Mouse (Mus musculus) MEL (cell line): ENCODE measurements around the gene Tnik. TPM values are rescaled to one million over a fixed set of nuclear protein-coding genes. Genes with fewer than 3 reads are reported as not detected.

ENCODE experiments used
- DNase-seq: peaks from one replicate; pipeline ENCODE4 v3.0.0; 2011; ENCODE audit warnings: low read depth, low spot score
- H3K27ac ChIP-seq: 2 replicates; pipeline ENCODE4 v1.5.1; 2012; ENCODE audit warnings: low read depth, mild to moderate bottlenecking, control low read depth, low read length, moderate library complexity; ENCODE audit not compliant: control insufficient read depth
- H3K27me3 ChIP-seq, 2 experiments: fragments of 150-350 bp in 1 of 2; sonication (generic) in 1 of 2; 2 replicates each; pipeline ENCODE4 v1.6.1; 2012; ENCODE audit warnings: low read length in 2 of 2, mild to moderate bottlenecking in 2 of 2, improper control_type of control experiment in 1 of 2, moderate library complexity in 1 of 2; ENCODE audit not compliant: insufficient read depth in 2 of 2, control insufficient read depth in 1 of 2
- H3K36me3 ChIP-seq, 2 experiments: 2 replicates each; pipeline ENCODE4 v1.6.1; 2012 to 2014; ENCODE audit warnings: low read length in 2 of 2, improper control_type of control experiment in 1 of 2, inconsistent platforms in 1 of 2, mild to moderate bottlenecking in 1 of 2; ENCODE audit not compliant: insufficient read depth in 2 of 2, control insufficient read depth in 1 of 2
- H3K4me1 ChIP-seq, 2 experiments: fragments of 150-350 bp in 1 of 2; sonication (generic) in 1 of 2; 2 replicates each; pipeline ENCODE4 v1.6.1; 2012; ENCODE audit warnings: low read length in 2 of 2, improper control_type of control experiment in 1 of 2, mild to moderate bottlenecking in 1 of 2; ENCODE audit not compliant: insufficient read depth in 2 of 2, control insufficient read depth in 1 of 2
- H3K4me3 ChIP-seq, 2 experiments: fragments of 150-350 bp in 1 of 2; sonication (generic) in 1 of 2; 2 replicates each; pipeline ENCODE4 v1.5.1; 2012; ENCODE audit warnings: low read depth in 2 of 2, low read length in 2 of 2, mild to moderate bottlenecking in 2 of 2, moderate library complexity in 2 of 2, control low read depth in 1 of 2, improper control_type of control experiment in 1 of 2; ENCODE audit not compliant: control insufficient read depth in 1 of 2, insufficient read depth in 1 of 2
- H3K79me2 ChIP-seq: 2 replicates; pipeline ENCODE4 v1.6.1; 2012; ENCODE audit warnings: mild to moderate bottlenecking, low read length, moderate library complexity; ENCODE audit not compliant: control insufficient read depth, poor library complexity, insufficient read depth
- H3K9ac ChIP-seq: 2 replicates; pipeline ENCODE4 v1.6.1; 2012; ENCODE audit warnings: low read depth, mild to moderate bottlenecking, control low read depth, low read length, moderate library complexity; ENCODE audit not compliant: control insufficient read depth, poor library complexity, severe bottlenecking
- H3K9me3 ChIP-seq: fragments of 150-350 bp; sonication (generic); replicated peaks from 2 replicates; pipeline ENCODE4 v1.6.1; 2012; ENCODE audit warnings: mild to moderate bottlenecking, low read length, improper control_type of control experiment, moderate library complexity; ENCODE audit not compliant: insufficient read depth
- BHLHE40 ChIP-seq: IDR thresholded peaks from 2 replicates; pipeline ENCODE4 v1.6.1; 2012; ENCODE audit warnings: low read depth, mild to moderate bottlenecking, inconsistent platforms, low read length, improper control_type of control experiment, borderline replicate concordance
- ELF1 ChIP-seq: IDR thresholded peaks from 2 replicates; pipeline ENCODE4 v1.6.1; 2014; ENCODE audit warnings: low read depth, mild to moderate bottlenecking, inconsistent platforms, low read length, improper control_type of control experiment, moderate library complexity
- EP300 ChIP-seq, 2 experiments: IDR thresholded peaks; 2 replicates each; pipeline ENCODE4 v1.6.1; 2011; ENCODE audit warnings: improper control_type of control experiment in 2 of 2, low read length in 2 of 2, low read depth in 1 of 2, mild to moderate bottlenecking in 1 of 2
- ETS1 ChIP-seq: IDR thresholded peaks from 2 replicates; pipeline ENCODE4 v1.6.1; 2012; ENCODE audit warnings: low read depth, mild to moderate bottlenecking, inconsistent platforms, low read length, improper control_type of control experiment, moderate library complexity
- GABPA ChIP-seq: IDR thresholded peaks from 2 replicates; pipeline ENCODE4 v1.6.1; 2012; ENCODE audit warnings: low read depth, mild to moderate bottlenecking, inconsistent platforms, low read length, improper control_type of control experiment, moderate library complexity
- GATA1 ChIP-seq: IDR thresholded peaks from 2 replicates; pipeline ENCODE4 v1.6.1; 2011; ENCODE audit warnings: low read depth, low read length, improper control_type of control experiment
- HCFC1 ChIP-seq: IDR thresholded peaks from 2 replicates; pipeline ENCODE4 v1.6.1; 2012; ENCODE audit warnings: low read depth, mild to moderate bottlenecking, inconsistent platforms, low read length, improper control_type of control experiment, moderate library complexity
- JUND ChIP-seq: IDR thresholded peaks from 2 replicates; pipeline ENCODE4 v1.6.1; 2011; ENCODE audit warnings: low read depth, mild to moderate bottlenecking, improper control_type of control experiment, low read length
- KAT2A ChIP-seq: conservative IDR thresholded peaks from 2 replicates; pipeline ENCODE4 v1.6.1; 2012; ENCODE audit warnings: low read depth, low read length, improper control_type of control experiment, inconsistent platforms
- MAX ChIP-seq: IDR thresholded peaks from 2 replicates; pipeline ENCODE4 v1.6.1; 2011; ENCODE audit warnings: low read length, improper control_type of control experiment
- MAZ ChIP-seq: IDR thresholded peaks from 2 replicates; pipeline ENCODE4 v1.6.1; 2012; ENCODE audit warnings: low read depth, mild to moderate bottlenecking, inconsistent platforms, low read length, improper control_type of control experiment
- MXI1 ChIP-seq: IDR thresholded peaks from 2 replicates; pipeline ENCODE4 v1.6.1; 2011; ENCODE audit warnings: mild to moderate bottlenecking, low read depth, low read length, improper control_type of control experiment
- MYB ChIP-seq: IDR thresholded peaks from 2 replicates; pipeline ENCODE4 v1.6.1; 2011; ENCODE audit warnings: mild to moderate bottlenecking, low read depth, low read length, improper control_type of control experiment
- MYC ChIP-seq: IDR thresholded peaks from 2 replicates; pipeline ENCODE4 v1.6.1; 2011; ENCODE audit warnings: low read depth, mild to moderate bottlenecking, low read length, improper control_type of control experiment, moderate library complexity
- NELFE ChIP-seq: IDR thresholded peaks from 2 replicates; pipeline ENCODE4 v1.6.1; 2011; ENCODE audit warnings: low read depth, low read length, improper control_type of control experiment
- NRF1 ChIP-seq: IDR thresholded peaks from 2 replicates; pipeline ENCODE4 v1.6.1; 2014; ENCODE audit warnings: low read depth, mild to moderate bottlenecking, inconsistent platforms, low read length, improper control_type of control experiment, moderate library complexity; ENCODE audit not compliant: poor library complexity, insufficient read depth, severe bottlenecking
- POLR2AphosphoS2 ChIP-seq: IDR thresholded peaks from 2 replicates; pipeline ENCODE4 v1.6.1; 2011; ENCODE audit warnings: low read length, improper control_type of control experiment
- POLR2AphosphoS5 ChIP-seq: IDR thresholded peaks from 2 replicates; pipeline ENCODE4 v1.6.1; 2012; ENCODE audit warnings: low read depth, borderline replicate concordance, mild to moderate bottlenecking, inconsistent platforms, low read length, moderate library complexity, mixed read lengths
- SMC3 ChIP-seq: IDR thresholded peaks from 2 replicates; pipeline ENCODE4 v1.6.1; 2011; ENCODE audit warnings: low read depth, low read length, improper control_type of control experiment
- TAL1 ChIP-seq: IDR thresholded peaks from 2 replicates; pipeline ENCODE4 v1.6.1; 2012; ENCODE audit warnings: mild to moderate bottlenecking, inconsistent platforms, low read length, moderate library complexity, mixed read lengths
- TCF12 ChIP-seq: IDR thresholded peaks from 2 replicates; pipeline ENCODE4 v1.6.1; 2014; ENCODE audit warnings: low read depth, mild to moderate bottlenecking, inconsistent platforms, low read length, improper control_type of control experiment, moderate library complexity
- USF1 ChIP-seq: IDR thresholded peaks from 2 replicates; pipeline ENCODE4 v1.6.1; 2014; ENCODE audit warnings: low read depth, mild to moderate bottlenecking, inconsistent platforms, low read length, improper control_type of control experiment, moderate library complexity
- USF2 ChIP-seq, 2 experiments: IDR thresholded peaks; 2 replicates each; pipeline ENCODE4 v1.6.1; 2011 to 2012; ENCODE audit warnings: improper control_type of control experiment in 2 of 2, low read length in 2 of 2, borderline replicate concordance in 1 of 2, inconsistent platforms in 1 of 2, low read depth in 1 of 2, mild to moderate bottlenecking in 1 of 2; ENCODE audit not compliant: insufficient read depth in 1 of 2
- ZC3H11A ChIP-seq: IDR thresholded peaks from 2 replicates; pipeline ENCODE4 v1.6.1; 2012; ENCODE audit warnings: low read depth, mild to moderate bottlenecking, inconsistent platforms, low read length, improper control_type of control experiment
- ZKSCAN1 ChIP-seq: IDR thresholded peaks from 2 replicates; pipeline ENCODE4 v1.6.1; 2012; ENCODE audit warnings: low read depth, mild to moderate bottlenecking, inconsistent platforms, low read length, improper control_type of control experiment, moderate library complexity
- polyA plus RNA-seq, 2 experiments: library from polyadenylated mRNA; stranded (reverse) in 1 of 2; unstranded in 1 of 2; fragments of >175 nt in 1 of 2; fragments of >200 nt in 1 of 2; gene quantifications; 2 replicates each; pipeline versions ENCODE4 v1.2.1 to v1.2.4; 2012; ENCODE audit warnings: low replicate concordance in 2 of 2, low read depth in 1 of 2; ENCODE audit not compliant: insufficient read length in 2 of 2, insufficient read depth in 1 of 2, missing spikeins in 1 of 2
- total RNA-seq: library from RNA; depleted of rRNA; stranded (reverse); fragments of 300-350 nt; gene quantifications from 2 replicates; pipeline ENCODE4 v1.2.3, GENCODE M21; 2012

Tnik gene
- total and polyA plus RNA-seq, 3 experiments: 9.9 to 78.4 (median 13.6) TPM

DNA sequence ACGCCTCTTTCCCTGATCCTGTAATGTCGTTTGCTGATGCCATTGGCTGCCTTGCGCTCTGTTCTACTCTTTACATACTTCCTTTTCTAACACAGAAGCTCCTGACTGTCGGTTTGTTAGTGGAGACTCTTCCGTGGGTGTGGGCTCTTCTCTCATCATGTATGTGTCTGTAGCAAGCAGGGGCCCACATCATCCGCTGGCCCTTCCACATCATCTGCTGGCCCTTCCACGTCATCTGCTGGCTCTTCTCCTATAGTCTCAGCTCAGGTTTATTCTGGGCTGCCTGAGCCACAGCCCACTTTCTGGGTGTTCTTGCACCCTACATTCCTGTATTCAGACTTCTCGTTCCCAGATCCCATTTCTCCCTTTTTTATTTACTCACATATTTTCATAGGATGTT, 58.6 kb downstream of the Tnik start:
- Histone ChIP-seq H3K36me3 (no peaks in the 10 kb centered on the region), H3K9ac (no peak overlapping the region), H3K79me2 (0 out of 2 replicates have a peak, but pooled peaks cover 1% of the 10 kb centered on the region), H3K27ac (no peak overlapping the region), H3K9me3 (no peaks in the 10 kb centered on the region), H3K4me3 (no peak overlapping the region), H3K4me1 (no peaks in the 10 kb centered on the region; a peak in 1 of 4 replicates), H3K27me3 (no peaks in the 10 kb centered on the region)
- DNase-seq: no peak
- TF ChIP-seq EP300 (IDR thresholded peaks at IDR 0.05; ENCODE audit: low read depth in 1 of 2, low read length in 2 of 2) (no peak), USF1 (no peak), ZC3H11A (no peak), MAZ (no peak), MYB (no peak), GABPA (no peak), SMC3 (no peak), ZKSCAN1 (no peak), MYC (no peak)

- no peaks in the 10 kb centered on the region for H3K27me3 ChIP-seq
- no peak overlapping the region for H3K4me3 ChIP-seq
- no peaks in the 10 kb centered on the region for H3K36me3 ChIP-seq
- no peak overlapping the region for H3K9ac ChIP-seq
- no peak overlapping the region for H3K27ac ChIP-seq
- H3K79me2 ChIP-seq: 0 out of 2 replicates have a peak, but pooled peaks cover 1% of the 10 kb centered on the region
- TF ChIP-seq ETS1 (no peak), ELF1 (no peak), POLR2AphosphoS2 (no peak)
- H3K9me3 ChIP-seq: no peaks in the 10 kb centered on the region
- H3K4me1 ChIP-seq: no peaks in the 10 kb centered on the region; a peak in 1 of 4 replicates
- DNase-seq: no peak
Measured at GRCm38 (mm10) chr3:28325613-28326233, 62.7 kb downstream of the Tnik start.

DNA sequence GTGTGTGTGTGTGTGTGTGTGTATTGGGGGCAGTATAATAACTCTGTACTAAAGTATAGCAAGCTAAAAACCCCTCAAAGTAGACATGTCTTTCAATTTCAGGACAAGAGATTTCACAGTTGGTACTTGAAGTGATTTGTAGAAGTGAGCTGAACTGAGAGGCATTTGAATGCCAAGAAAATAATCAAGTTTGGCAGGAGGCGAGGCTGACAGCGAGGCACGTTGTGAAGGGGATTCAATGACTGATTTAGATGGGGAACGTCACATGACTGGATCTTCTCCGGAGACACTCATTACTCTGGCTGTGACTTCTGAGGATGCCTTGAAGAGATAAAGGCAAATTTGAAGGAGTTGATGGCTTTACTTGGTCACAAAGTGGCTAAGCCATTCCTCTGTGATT, 69.3 kb downstream of the Tnik start:
- Histone ChIP-seq H3K4me1 (no peaks in the 10 kb centered on the region), H3K79me2 (no peaks in the 10 kb centered on the region), H3K9ac (no peak overlapping the region), H3K27me3 (no peaks in the 10 kb centered on the region), H3K36me3 (no peaks in the 10 kb centered on the region; a peak in 1 of 4 replicates), H3K9me3 (no peaks in the 10 kb centered on the region), H3K4me3 (no peak overlapping the region), H3K27ac (no peak overlapping the region)
- TF ChIP-seq TCF12 (no peak), NRF1 (no peak), MXI1 (no peak), TAL1 (no peak), USF2 (IDR thresholded peaks at IDR 0.05; ENCODE audit: borderline replicate concordance in 1 of 2, insufficient read depth in 1 of 2, low read depth in 1 of 2, low read length in 2 of 2) (no peak), JUND (no peak), POLR2AphosphoS5 (no peak), BHLHE40 (no peak), MYC (no peak), SMC3 (no peak), NELFE (no peak), KAT2A (no peak), HCFC1 (no peak), GATA1 (no peak), ZC3H11A (no peak), ELF1 (no peak), MAX (no peak)
- no peak for DNase-seq
